Mouse (Mus musculus): ENCODE measurements around the gene Polr3a.

Gene Polr3a

DNA sequence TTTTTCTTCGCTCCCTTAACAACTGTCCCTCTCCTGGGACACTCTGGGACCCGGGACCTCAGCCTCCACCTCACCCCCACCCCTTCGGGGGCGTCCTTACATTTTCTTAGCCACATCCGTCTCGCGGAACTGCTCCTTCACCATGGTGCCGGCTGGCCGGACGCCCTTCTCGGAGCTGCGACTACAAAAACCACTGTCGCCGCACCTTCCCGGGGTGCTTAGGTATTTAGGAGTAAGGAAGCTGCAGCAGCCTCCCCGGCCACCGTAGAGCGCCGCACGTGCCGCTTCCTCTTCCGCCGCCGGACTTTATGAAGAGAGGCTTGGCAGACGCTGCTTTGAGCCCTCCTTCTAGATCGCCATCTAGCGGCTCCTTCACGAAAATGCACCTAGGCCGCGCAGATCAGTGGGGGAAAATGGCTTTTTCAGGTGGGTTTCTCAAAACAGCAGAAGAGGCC, at the start of gene Polr3a, which contains the start of gene Rps24:
Gene Polr3a, minus strand, starts transcription at position 286 of the 455 bp plus-strand sequence.
Gene Rps24, plus strand, starts transcription at position 353 of the 455 bp plus-strand sequence.
- CTCF ChIA-PET, result no interaction called here
- POLR2A ChIA-PET, result interaction anchor here (0.6 to 14.8 kb wide), 20 partner anchors 9 to 1756 kb away, joined by 3 to 182 read pairs (median 6); no protein-coding TSS in a partner anchor

DNA sequence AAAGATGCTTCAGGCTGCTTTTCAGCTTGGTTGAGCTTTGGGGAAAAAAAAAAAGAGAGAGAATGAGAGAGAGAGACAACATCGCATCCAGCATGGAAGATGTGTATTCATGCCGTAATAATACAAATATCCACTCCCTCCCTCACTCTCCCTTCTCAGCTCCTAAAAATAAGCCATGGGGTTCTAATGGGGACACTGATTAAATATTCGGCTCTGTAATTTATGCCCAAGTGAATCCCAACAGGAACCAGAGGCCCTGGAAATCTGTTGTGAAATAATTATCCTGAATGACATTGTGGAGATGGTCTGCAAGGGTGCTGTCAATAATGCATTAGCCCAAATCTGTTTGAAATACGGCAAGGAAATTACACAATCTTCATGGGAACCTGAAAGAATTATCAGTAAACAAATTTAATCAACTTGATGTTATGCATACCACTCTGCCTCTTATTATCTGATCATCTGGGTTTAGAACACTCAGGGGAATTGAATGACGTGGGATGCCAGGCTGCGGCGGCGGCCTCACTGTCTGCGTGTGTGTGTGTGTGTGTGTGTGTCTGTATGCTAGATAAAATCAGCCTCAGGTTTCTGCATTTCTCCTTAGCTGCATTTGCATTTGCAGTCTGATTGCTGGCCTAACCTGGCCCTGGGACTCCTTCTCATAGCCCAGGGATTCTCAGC, 48.1 kb upstream of the Polr3a start:
- ChIA-PET POLR2A (no interaction called here), CTCF (no interaction called here)

DNA sequence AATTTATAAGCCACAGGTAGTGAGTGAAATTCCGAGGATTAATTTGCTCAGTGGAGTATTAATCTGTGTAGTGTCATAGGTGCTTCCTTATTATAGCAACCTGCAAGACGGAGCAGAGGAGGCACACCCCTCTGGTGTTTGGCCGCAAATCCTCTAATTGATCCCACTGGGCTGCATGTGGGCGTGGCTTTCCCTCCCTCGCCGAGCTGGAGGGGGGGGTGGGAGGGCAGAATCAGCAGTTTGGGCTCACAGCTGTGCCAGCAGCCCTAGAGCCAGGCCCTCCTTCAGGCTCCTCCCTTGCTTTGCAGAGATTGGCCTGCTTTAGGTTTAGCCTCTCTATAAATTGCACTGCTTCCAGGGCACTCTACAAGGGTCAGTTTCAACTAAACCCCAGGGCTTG, 43.4 kb upstream of the Polr3a start:
- POLR2A ChIA-PET, result interaction anchor here in 1 of 4 experiments (1.9 kb wide), 1 partner anchor 30 kb away, joined by 5 read pairs; no protein-coding TSS in a partner anchor
- CTCF ChIA-PET, result no interaction called here

DNA sequence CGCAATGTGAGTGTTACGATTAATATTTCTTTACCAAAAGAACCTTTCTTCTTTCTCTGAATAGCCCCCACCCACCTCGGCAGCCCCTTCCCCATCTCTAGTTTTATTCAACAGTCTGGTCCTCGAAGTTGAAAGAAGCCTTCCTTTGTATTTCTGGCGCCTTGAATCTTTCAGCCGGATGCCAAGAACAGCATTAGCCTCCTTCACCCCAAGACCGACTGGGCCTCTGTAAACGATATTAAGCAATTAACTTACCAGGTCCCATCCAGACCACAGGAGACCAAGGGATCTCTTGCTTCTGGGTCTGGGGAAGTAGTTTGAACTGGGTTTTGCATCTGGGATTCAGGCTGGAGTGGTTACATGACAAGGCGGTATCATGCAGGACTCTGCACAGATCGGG, 39.6 kb upstream of the Polr3a start:
- CTCF ChIA-PET, result interaction anchor here in 1 of 4 experiments (0.6 kb wide), 1 partner anchor 60 kb away, joined by 3 read pairs; no protein-coding TSS in a partner anchor
- POLR2A ChIA-PET, result interaction anchor here in 1 of 4 experiments (1.0 kb wide), 1 partner anchor 99 kb away, joined by 3 read pairs; no protein-coding TSS in a partner anchor

DNA sequence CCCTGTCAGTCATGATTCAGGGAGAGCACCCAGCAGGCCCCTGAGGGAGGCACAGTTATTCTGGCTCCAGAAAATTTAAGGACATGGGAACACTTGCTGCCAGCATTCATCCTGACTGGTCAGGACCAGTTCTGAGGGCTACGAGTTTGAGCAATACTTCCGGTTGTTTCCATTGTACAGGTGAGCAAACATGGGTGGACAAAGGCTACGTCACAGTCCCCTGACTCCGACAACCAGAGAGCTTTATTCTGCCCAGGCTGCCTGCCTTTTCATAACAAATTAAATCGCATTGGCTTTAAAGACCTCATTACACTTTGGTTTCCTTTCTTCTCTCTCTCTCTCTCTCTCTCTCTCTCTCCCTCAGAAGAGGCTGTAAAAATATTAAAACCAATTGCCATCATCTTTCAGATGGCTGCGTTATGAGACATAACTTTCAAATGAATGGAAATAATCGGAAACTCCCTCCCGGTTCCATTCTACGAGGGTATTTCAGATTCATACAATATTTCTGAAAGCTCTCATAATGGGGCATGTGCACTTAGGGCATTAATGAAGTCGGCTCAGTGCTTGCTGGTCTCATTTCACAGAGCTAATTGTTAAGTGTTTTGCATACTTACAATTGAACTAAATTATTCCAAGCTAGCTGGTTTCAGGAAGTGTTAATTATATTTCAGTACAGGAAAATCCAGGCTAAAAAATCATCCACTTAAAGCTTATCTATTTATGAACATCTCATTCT, 39.0 kb upstream of the Polr3a start:
- ChIA-PET CTCF (no interaction called here), POLR2A (interaction anchor here in 2 of 4 experiments (0.8 to 1.3 kb wide), 2 partner anchors 17 to 24 kb away, joined by 3 to 4 read pairs; no protein-coding TSS in a partner anchor)

DNA sequence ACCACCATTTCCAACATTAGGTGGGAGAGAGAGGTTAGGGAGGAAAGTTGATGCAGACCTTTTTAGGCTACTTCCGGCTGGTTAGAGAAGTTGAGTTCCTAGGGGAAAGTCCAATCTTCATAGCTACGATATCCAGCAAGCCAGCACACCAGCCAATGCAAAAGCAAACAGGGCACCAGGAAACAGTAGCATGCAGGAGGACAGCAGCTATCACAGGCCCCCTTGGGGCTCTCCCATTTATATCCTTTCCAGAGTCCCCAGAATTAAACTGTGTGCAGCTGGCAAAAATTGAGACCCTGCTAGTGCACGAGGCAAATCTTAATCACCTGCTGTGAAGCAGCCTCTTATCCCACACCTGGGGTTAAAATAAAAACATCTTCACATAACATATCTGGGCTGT, 38.3 kb upstream of the Polr3a start:
- ChIA-PET POLR2A (interaction anchor here in 2 of 4 experiments (0.8 to 1.3 kb wide), 3 partner anchors 12 to 23 kb away, joined by 3 to 4 read pairs (median 3); no protein-coding TSS in a partner anchor), CTCF (interaction anchor here in 1 of 4 experiments (1.4 kb wide), 1 partner anchor 15 kb away, joined by 3 read pairs; no protein-coding TSS in a partner anchor)

DNA sequence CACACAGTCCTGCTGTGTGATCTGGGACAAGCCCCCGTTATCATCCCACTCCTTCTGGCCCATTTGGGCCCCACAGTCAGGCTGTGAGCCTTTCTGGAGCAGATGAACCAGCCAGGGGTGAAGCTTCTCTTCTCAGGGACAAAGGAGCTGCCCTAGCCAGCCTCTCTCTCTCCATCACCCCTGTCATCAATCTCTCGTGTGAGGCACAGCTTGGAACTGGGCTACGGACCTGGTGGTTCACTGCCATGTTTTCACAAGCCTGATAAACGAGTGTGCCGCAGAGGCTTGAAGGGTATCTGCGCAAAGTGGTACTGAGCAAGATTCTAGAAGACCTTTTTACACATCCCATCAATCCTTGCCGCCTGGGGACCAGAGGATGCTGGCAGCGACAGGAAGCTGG, 34.7 kb upstream of the Polr3a start:
- ChIA-PET POLR2A (interaction anchor here in 1 of 4 experiments (1.1 to 1.3 kb wide), 2 partner anchors 13 to 21 kb away, joined by 3 read pairs; no protein-coding TSS in a partner anchor), CTCF (interaction anchor here in 1 of 4 experiments (1.0 kb wide), 1 partner anchor 1046 kb away, joined by 5 read pairs; no protein-coding TSS in a partner anchor)

DNA sequence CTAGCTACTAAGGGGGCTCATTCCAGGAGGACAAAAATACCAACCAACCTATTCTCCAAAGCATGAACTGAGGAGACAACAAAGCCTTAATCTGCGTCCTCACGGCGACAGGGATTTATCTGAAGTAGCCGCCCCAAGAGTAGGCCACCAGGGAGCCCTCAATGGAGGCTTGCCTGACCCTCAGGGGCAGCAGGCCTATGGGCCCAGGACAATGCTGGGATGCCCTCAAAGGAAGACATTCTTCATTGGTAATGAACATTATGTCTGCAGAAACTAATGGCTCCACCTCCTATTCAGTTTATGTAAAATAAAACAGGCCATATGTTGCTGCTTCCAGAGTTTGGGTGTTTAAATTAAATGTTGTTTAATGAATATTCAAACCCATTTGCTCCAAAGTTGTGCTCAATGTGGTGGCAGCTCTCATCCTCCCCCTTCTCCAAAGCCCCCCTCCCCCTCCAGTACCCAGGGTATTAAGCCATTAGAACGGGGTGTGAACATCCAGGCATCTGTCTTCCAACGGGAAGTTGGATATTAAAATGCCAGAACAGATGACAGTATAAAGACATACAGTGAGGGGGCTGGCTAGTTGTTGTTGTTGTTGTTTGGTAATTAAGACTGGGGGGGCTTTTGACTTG, 25.8 kb upstream of the Polr3a start:
- ChIA-PET POLR2A (interaction anchor here in 2 of 4 experiments (0.7 to 6.4 kb wide), 5 partner anchors 12 to 1064 kb away, joined by 3 to 62 read pairs (median 3); no protein-coding TSS in a partner anchor), CTCF (no interaction called here)

DNA sequence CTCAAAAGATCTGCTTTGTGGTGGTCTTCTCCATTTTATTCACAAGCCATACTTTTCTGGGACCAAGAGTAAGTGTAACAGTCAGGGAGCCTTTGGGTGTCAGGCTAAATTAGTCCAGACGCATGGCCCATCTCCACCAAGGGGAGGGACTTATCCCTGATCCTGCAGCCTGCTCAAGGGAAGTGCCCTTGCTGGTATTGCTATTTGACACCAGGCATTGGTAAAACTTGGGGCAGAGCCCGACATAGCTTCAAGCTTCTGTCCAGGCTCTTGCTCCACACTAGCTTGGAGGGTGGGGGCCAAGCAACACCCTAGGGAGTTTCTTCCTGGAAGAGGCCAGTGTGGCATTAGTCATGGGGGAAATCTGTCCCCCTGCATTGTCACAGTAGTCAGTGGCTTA, 23.8 kb upstream of the Polr3a start:
- POLR2A ChIA-PET, result interaction anchor here in 3 of 4 experiments (1.2 to 6.4 kb wide), 4 partner anchors 11 to 20 kb away, joined by 3 to 62 read pairs (median 4); no protein-coding TSS in a partner anchor
- CTCF ChIA-PET, result interaction anchor here in 3 of 4 experiments (0.6 to 1.3 kb wide), 12 partner anchors 10 to 505 kb away, joined by 3 to 4 read pairs (median 3); no protein-coding TSS in a partner anchor

DNA sequence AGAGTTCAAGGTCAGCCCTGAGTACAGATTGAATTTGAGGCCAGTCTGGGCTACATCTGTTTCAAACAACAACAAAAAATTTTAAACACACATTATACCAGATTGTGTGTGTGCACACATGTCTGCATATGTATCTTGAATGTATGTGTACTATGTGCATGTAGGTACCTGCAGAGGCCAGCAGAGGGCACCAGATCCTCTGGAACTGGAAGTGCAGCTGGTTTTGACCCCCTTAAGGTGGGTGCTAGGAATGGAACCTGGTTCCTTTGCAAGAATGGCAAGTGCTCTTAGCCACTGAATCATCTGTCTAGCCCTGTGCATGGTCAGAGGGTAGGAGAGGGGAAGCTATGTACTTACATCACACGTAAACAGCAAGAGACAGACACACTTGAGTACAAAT, 23.4 kb upstream of the Polr3a start:
- CTCF ChIA-PET, result interaction anchor here in 3 of 4 experiments (0.6 to 1.3 kb wide), 13 partner anchors 9 to 505 kb away, joined by 3 to 4 read pairs (median 3); no protein-coding TSS in a partner anchor
- POLR2A ChIA-PET, result interaction anchor here in 3 of 4 experiments (1.2 to 6.4 kb wide), 4 partner anchors 10 to 19 kb away, joined by 3 to 62 read pairs (median 4); no protein-coding TSS in a partner anchor

DNA sequence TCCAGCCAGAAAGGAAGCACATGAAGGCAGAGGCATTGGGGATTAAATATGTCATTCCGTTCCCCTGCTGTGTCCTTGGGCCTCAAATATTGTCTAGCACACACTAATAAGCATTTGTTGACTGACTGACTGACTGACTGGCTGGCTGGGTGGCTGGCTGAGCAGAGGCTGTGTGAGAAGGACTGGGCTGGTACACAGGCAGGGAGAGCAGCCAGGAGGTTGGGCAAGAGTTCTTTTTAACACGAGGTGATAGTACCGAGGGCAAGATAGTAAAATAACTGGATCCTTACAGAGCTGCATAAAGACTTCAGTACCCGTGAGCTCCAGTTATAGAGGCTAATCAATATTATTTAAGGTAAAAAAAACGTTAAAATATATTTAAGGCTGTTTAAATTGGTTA, 22.7 kb upstream of the Polr3a start:
- POLR2A ChIA-PET, result interaction anchor here in 3 of 4 experiments (1.2 to 6.4 kb wide), 5 partner anchors 10 to 18 kb away, joined by 3 to 62 read pairs (median 4); no protein-coding TSS in a partner anchor
- CTCF ChIA-PET, result interaction anchor here in 3 of 4 experiments (0.6 to 1.2 kb wide), 10 partner anchors 9 to 541 kb away, joined by 3 to 4 read pairs (median 3); no protein-coding TSS in a partner anchor

DNA sequence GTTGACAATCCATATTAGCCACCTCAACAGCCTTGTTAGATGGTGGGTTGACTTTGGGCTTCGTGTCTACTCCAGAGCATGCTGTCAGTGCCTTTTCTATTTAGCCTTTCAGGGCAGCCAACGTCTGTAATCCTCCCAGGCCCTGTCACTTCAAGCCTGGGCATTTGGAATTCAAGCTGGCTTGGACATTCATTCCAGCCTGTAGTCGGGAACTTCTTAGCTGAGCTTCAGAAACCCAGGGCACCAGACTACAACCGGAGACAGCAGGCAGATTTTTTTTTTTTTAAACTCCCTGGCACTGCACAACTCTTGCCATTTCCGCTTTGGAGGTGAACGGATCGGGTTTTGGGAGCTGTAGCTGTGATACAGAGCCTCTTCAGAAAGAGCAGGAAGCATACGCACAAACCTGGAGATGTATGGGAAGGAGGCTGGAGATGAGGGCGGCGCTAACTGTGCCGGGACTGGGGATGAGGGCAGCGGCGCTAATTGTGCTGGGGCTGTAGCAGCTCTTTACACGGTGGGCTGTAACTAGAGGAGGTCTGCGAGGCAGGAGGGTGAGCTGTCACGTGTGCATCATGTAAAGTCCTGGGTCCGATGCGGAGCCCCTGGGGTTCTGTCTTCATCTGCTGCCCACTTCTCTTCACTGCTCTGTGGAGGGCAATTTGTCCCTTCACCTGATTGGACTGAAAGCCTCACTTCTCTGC, 21.4 kb upstream of the Polr3a start:
- ChIA-PET POLR2A (interaction anchor here in 3 of 4 experiments (0.6 to 6.4 kb wide), 11 partner anchors 9 to 71 kb away, joined by 3 to 62 read pairs (median 8); no protein-coding TSS in a partner anchor), CTCF (interaction anchor here in 3 of 4 experiments (0.5 to 1.3 kb wide), 4 partner anchors 8 to 1057 kb away, joined by 3 to 5 read pairs (median 4); no protein-coding TSS in a partner anchor)

DNA sequence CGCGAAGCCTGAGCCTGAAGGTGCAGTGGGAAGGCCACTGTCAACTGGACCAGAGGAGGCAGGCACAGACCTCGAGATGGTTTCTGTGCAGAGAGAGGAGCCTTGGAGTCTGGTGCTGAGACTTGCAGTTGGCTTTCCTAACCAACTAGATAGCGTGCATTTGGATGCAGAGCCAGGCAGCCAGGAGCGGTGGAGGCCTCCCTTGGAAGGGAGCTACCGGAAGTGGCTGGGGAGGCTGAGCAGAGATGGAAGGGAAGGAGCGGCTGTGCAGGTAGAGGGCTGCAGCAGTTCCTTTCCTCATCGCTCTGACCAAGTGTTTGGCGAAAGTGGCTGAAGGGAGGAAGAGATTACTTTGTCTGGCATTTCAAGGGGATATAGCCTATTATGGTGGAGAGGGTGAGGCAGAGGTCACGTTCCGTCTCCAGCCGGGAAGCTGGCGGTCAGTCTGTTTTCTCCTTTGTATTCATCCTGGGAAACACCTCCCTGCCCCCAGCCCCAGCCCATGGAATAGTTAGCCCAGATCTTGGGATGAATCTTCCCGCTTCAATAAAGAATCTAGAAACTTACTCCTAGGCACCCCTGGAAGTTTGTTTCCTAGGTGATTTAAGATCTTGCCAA, 20.7 kb upstream of the Polr3a start:
- ChIA-PET CTCF (interaction anchor here in 3 of 4 experiments (0.5 to 1.3 kb wide), 3 partner anchors 7 to 1058 kb away, joined by 3 to 5 read pairs (median 4); no protein-coding TSS in a partner anchor), POLR2A (interaction anchor here in 3 of 4 experiments (0.6 to 6.4 kb wide), 11 partner anchors 9 to 72 kb away, joined by 3 to 62 read pairs (median 8); no protein-coding TSS in a partner anchor)

DNA sequence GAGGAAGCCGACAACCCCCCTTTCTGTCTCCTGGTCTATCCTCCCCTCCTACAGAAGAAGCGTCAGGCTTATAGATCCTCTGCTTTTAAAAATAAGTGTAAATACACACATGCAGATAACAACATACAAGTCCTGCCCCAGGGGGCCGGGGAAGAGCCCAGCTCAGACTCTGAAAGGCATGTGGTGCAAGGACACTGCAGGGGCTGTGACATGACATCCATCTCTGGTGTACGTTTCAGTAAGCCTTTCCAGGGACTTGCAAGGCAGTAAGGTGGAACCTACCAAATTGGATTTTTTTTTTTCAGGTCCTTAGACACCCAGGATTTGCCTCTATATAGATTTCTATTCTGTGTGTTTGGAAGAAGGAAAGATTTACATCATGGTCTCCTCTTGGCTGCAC, 14.4 kb upstream of the Polr3a start:
- POLR2A ChIA-PET, result interaction anchor here in 3 of 4 experiments (0.7 to 11.4 kb wide), 19 partner anchors 8 to 565 kb away, joined by 3 to 182 read pairs (median 5); partner anchors contain the start of genes Polr3a (in 2 of the 3) and Rps24 (in 2 of the 3)
- CTCF ChIA-PET, result interaction anchor here in 2 of 4 experiments (1.0 to 1.7 kb wide), 5 partner anchors 9 to 439 kb away, joined by 3 to 5 read pairs (median 4); no protein-coding TSS in a partner anchor

DNA sequence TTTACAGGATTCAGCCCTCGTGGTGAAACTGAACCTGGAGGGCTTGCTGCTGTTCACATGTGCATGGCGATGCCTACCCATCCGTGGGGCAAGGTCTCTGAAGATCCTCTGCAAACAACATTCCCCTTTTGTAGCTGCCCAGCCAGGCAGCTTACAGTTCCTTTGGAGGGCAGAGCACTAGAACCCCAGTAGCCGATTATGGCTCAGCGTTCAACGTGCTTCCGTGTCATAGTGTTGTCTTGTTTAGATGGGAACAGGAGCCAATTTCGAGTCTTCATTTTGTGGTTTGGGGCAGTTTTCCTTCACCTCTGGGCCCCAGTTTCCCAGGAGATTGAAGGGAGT, 14.0 kb upstream of the Polr3a start:
- CTCF ChIA-PET, result interaction anchor here (0.6 to 1.7 kb wide), 10 partner anchors 7 to 1065 kb away, joined by 3 to 5 read pairs (median 3); no protein-coding TSS in a partner anchor
- POLR2A ChIA-PET, result interaction anchor here (0.7 to 11.4 kb wide), 27 partner anchors 9 to 565 kb away, joined by 3 to 182 read pairs (median 4); partner anchors contain the start of genes Polr3a (in 2 of the 4) and Rps24 (in 2 of the 4)

DNA sequence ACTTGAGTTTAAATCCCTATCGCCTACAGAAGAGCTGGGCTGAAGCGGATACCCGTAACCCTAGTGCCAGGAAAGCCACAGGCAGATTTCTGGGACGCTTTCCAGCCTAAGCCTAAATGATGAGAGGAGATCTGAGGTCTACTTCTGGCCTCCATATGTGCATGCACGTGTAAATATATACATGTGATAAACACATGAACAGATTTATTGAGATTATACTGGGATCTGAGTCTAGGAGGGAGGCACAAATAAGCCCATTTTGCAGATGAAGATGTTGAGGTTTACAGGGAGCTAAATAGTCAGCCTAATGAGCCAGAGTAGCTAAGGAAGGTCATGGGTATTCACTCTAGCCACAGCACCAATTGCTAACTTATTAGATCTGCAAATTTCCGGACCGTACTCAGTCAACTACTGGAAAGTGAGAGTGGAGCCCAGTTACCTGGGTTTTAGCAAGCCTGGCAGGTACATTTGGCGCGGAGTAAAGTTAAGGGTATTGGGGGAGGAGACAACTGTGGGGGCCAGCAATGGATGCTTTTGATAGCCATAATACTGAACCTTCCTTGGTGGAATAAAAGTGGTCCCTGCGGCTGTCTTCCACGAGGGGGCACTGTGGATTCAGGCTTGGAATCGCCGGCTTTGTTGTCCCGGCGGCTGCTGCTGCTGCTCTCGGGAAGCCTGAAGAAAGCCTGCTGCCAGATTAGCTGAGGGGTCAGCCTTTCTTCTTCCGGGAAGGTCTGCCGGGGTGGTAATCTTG, 13.4 kb upstream of the Polr3a start:
- ChIA-PET POLR2A (interaction anchor here (0.6 to 11.4 kb wide), 45 partner anchors 8 to 1104 kb away, joined by 3 to 182 read pairs (median 4); partner anchors contain the start of genes Polr3a (in 2 of the 4) and Rps24 (in 2 of the 4)), CTCF (interaction anchor here (0.6 to 1.7 kb wide), 11 partner anchors 8 to 1065 kb away, joined by 3 to 5 read pairs (median 3); no protein-coding TSS in a partner anchor)
